Mouse (Mus musculus) G1E (cell line): ENCODE measurements at regions not wholly inside any gene's neighbourhood (a gene's known extent, or its start where the extent isn't known, plus 50 kb on each side); places are given as distances from the start of the nearest gene placed in this dataset.

ENCODE experiments used
- CTCF ChIP-seq: IDR thresholded peaks from 2 replicates; pipeline ENCODE4 v1.5.1; 2012; ENCODE audit warnings: low read depth, low read length, inconsistent platforms, mixed read lengths
- GATA1 ChIP-seq: IDR thresholded peaks from 2 replicates; pipeline ENCODE4 v1.6.1; 2012; ENCODE audit warnings: borderline replicate concordance, low read length, inconsistent platforms, mixed read lengths
- GATA2 ChIP-seq: IDR thresholded peaks from 2 replicates; pipeline ENCODE4 v1.6.1; 2012; ENCODE audit warnings: low read depth, low read length, inconsistent platforms, borderline replicate concordance
- POLR2AphosphoS5 ChIP-seq: IDR thresholded peaks from 2 replicates; pipeline ENCODE4 v1.6.1; 2012; ENCODE audit warnings: low read depth, low read length, inconsistent platforms; ENCODE audit not compliant: insufficient replicate concordance
- TAL1 ChIP-seq: conservative IDR thresholded peaks from 2 replicates; pipeline ENCODE4 v1.6.1; 2012; ENCODE audit warnings: low read depth, low read length, inconsistent platforms, mixed read lengths

DNA sequence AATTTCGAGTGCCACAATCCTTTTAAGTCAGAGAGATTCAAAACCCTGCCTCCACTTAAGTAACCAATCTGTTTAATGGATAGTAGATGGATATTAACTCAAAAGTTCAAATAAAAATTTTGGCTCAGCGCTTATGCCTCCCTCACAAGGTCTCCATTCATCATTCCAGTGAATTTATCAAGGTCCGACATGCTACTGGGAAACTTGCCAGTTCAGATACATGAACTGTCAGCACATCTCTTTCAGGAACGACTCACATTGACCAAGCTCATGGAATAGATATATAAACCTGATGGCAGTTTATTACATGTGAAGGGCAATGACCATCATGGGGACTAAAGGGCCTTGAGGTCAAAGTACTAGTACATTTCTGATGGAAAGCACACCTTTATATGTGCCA is 240.3 kb upstream of the Cited2 start:
- TF ChIP-seq CTCF (no peak), TAL1 (no peak), POLR2AphosphoS5 (no peak), GATA1 (no peak), GATA2 (no peak)
